Mouse (Mus musculus) leukemia stem cell, adult 10-12 weeks (primary cell): ENCODE results near the gene Cd96. TPM values are rescaled to one million over a fixed set of nuclear protein-coding genes. Genes with fewer than 3 reads are reported as not detected.

Source experiments
- polyA plus RNA-seq: library from polyadenylated mRNA; stranded (reverse); fragments of >175 nt; gene quantifications from 2 replicates; pipeline ENCODE4 v1.2.3, GENCODE M21; 2012; ENCODE audit warnings: low replicate concordance

Gene Cd96
- 0.10 and 0.49 TPM in 2 replicates for polyA plus RNA-seq

DNA sequence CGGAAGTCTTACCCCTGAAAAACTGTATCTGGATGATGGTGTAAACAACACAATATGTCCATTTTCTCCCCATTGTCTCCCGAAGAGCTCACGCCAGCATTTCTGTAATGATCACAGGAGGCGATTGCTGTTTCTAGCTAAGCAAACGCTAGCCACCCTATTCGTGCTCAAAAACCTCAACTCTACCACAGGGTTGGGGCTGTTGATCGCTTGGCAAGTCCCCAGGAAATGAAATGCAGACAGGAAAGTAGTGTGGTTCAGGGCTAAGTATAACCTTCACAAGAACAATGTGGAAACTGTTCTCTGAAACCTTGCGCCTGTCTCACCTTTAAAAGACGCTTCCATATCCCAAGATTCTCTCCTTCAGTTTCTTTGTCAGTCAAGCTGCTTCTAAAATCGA, at the start of gene Cd96:
Gene Cd96, minus strand, starts transcription at position 232 of the 400 bp plus-strand sequence.

GRCm38 (mm10) chr16:46154832-46155231, 34.8 kb upstream of the Cd96 start, which contains the start of gene Gm4737:
Gene Gm4737, minus strand, starts transcription at chr16:46155077.

GRCm38 (mm10) chr16:46010153-46010905, 109.7 kb downstream of the Cd96 start, which contains the start of gene Plcxd2:
Gene Plcxd2, minus strand, starts transcription at chr16:46010218.

Other genes with a start within 250 kb of the Cd96 start
- 0.05 and 0.99 TPM in 2 replicates for gene Phldb2, start 166.7 kb downstream of the Cd96 start, polyA plus RNA-seq
- gene Plcxd2, start 110.0 kb downstream of the Cd96 start, polyA plus RNA-seq, result 0.03 and 0.15 TPM in 2 replicates
- 54.9 and 120 TPM in 2 replicates for gene Gm4737, start 34.8 kb upstream of the Cd96 start, polyA plus RNA-seq